Mouse (Mus musculus): Measurements from ENCODE around the gene Smarcc2.

- no peak for TF ChIP-seq POLR2A (IDR thresholded peaks at IDR 0.05; ENCODE audit: low read depth, low read length)
- TF ChIP-seq CTCF (conservative IDR thresholded peaks at IDR 0.05; ENCODE audit: insufficient read depth, insufficient read length, low read depth, low read length): no peak
These were observed 23.7 kb upstream of the Smarcc2 start for GRCm38 (mm10) chr10:128435186-128435823.

Measured in kidney, adult 2 months (tissue).